Mouse (Mus musculus) G1E (cell line): ENCODE data around the gene Sppl2a.

Source experiments
- CTCF ChIP-seq: IDR thresholded peaks from 2 replicates; pipeline ENCODE4 v1.5.1; 2012; ENCODE audit warnings: low read depth, low read length, inconsistent platforms, mixed read lengths
- GATA1 ChIP-seq: IDR thresholded peaks from 2 replicates; pipeline ENCODE4 v1.6.1; 2012; ENCODE audit warnings: borderline replicate concordance, low read length, inconsistent platforms, mixed read lengths
- TAL1 ChIP-seq: conservative IDR thresholded peaks from 2 replicates; pipeline ENCODE4 v1.6.1; 2012; ENCODE audit warnings: low read depth, low read length, inconsistent platforms, mixed read lengths

DNA sequence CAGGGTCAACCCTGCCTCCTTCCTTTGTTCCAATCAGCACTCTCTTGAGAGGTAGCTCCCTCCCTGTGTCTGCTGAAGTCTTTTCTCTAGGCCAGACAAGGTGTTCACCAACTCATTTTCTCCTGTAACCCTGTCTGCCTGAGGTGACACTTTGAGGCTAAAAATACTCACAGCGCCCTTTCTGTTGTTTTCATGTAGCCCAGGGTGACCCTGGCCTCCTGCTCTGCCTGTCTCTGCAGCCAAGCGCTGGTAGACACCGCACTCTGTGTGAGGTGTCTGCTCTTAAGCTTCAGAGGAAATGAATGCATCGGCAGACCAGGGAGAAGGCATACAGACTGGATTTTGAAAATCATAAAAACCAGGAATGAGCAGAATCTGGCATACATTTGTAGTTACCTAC is 18.9 kb downstream of the Sppl2a start:
- no peak for TF ChIP-seq CTCF
- no peak for TF ChIP-seq TAL1
- no peak for TF ChIP-seq GATA1
